Mouse (Mus musculus) liver, adult (tissue): ENCODE data around the gene Anxa9.

Source experiments
- GATA4 ChIP-seq: IDR thresholded peaks from 2 replicates; pipeline ENCODE4 v1.6.1; 2014; ENCODE audit warnings: mild to moderate bottlenecking, low read length; ENCODE audit not compliant: insufficient replicate concordance

Anxa9 gene

GRCm38 (mm10) chr3:95293537-95293936, 13.4 kb downstream of the Anxa9 start:
- no peak for TF ChIP-seq GATA4

- no peak for TF ChIP-seq GATA4
Measured at GRCm38 (mm10) chr3:95292899-95293298, 14.1 kb downstream of the Anxa9 start.

- TF ChIP-seq GATA4 = no peak
Measured at GRCm38 (mm10) chr3:95291041-95291440, 15.9 kb downstream of the Anxa9 start.

- TF ChIP-seq GATA4 = no peak
Measured at GRCm38 (mm10) chr3:95290156-95290555, 16.8 kb downstream of the Anxa9 start.

- no peak for TF ChIP-seq GATA4
Measured at GRCm38 (mm10) chr3:95289419-95289818, 17.6 kb downstream of the Anxa9 start.

GRCm38 (mm10) chr3:95287541-95287940, 19.4 kb downstream of the Anxa9 start:
- TF ChIP-seq GATA4 = no peak

- TF ChIP-seq GATA4 = peak; percentile 69; the same call in 1 of the 2 replicates
Measured at GRCm38 (mm10) chr3:95286510-95286909, 20.5 kb downstream of the Anxa9 start.

GRCm38 (mm10) chr3:95286011-95286410, 21.0 kb downstream of the Anxa9 start:
- TF ChIP-seq GATA4 = no peak

GRCm38 (mm10) chr3:95285390-95285789, 21.6 kb downstream of the Anxa9 start:
- TF ChIP-seq GATA4 = no peak

- TF ChIP-seq GATA4 = peak; percentile 63; the same call in 1 of the 2 replicates
Measured at GRCm38 (mm10) chr3:95284501-95285281, 22.3 kb downstream of the Anxa9 start.

GRCm38 (mm10) chr3:95284062-95284461, 22.9 kb downstream of the Anxa9 start:
- TF ChIP-seq GATA4 = no peak

GRCm38 (mm10) chr3:95283589-95283941, 23.4 kb downstream of the Anxa9 start:
- TF ChIP-seq GATA4 = no peak

GRCm38 (mm10) chr3:95282865-95283588, 23.9 kb downstream of the Anxa9 start:
- peak; percentile 35; the same call in 1 of the 2 replicates for TF ChIP-seq GATA4

- TF ChIP-seq GATA4 = no peak
Measured at GRCm38 (mm10) chr3:95282381-95282864, 24.6 kb downstream of the Anxa9 start.

GRCm38 (mm10) chr3:95281216-95282126, 25.5 kb downstream of the Anxa9 start, which contains the start of the genes Mindy1 and Prune1:
Gene Mindy1, plus strand, starts transcription at chr3:95281345.
Gene Prune1, minus strand, starts transcription at chr3:95282076.
- peak; percentile 39; the same call in 1 of the 2 replicates for TF ChIP-seq GATA4
